Mouse (Mus musculus) neutrophil, adult 5-6 weeks (primary cell): ENCODE results near the gene Cracr2b. TPM values are rescaled to one million over a fixed set of nuclear protein-coding genes. Genes with fewer than 3 reads are reported as not detected.

Experiments used
- ATAC-seq: fragments of 151-379, 151-347 bp; 2 replicates; pipeline ENCODE4 v1.8.0; 2017; ENCODE audit warnings: mild to moderate bottlenecking, moderate TSS enrichment; ENCODE audit not compliant: insufficient number of reproducible peaks, poor library complexity, low FRiP score, severe bottlenecking; ENCODE audit errors: extremely low read depth
- total RNA-seq: library from RNA; stranded (forward); fragments of 200-1000 nt; gene quantifications from 2 replicates; pipeline ENCODE4 v1.2.3, GENCODE M21; 2017

Gene Cracr2b
- total RNA-seq, 1 experiment from 2014 or later, result 2.8 TPM

DNA sequence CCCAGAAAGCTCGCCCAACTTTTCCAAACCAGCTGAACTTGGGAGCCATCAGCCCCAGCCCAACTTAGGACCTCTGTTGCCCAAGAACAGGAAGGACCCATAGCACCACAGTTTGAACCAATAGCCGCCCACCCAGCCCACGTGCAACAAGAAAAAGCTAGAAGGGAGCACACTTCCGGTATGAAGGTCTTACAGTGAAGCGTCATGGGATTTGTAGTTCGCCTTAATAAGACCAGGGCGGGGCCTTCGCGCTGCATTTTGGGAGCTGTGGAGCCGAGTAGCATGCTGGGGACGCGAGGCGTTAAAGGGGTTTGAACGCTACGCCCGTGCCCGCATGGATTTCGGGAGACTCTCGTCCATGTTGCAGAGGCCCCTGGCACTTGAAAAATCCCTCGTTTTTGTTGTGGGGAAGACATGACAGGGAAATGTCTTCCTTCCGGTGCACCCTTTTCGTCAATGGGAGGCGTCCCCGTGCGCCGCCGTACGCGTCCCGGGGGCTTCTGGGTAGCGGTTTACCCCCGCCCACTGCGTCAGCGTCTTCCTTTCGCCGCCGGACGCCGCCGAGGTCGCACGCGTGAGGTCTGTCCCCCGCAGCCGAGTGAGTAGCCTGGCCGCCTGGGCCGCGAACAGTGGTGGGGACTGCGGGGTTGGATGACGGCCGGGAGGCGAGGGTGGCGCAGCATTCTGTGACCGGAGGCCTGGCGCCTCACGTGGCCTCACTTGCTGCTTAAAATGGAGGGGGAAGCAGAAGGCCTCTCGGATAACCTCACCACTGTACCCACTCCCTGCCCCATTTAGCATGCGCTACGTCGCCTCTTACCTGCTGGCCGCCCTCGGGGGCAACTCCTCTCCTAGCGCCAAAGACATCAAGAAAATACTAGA, 13.5 kb upstream of the Cracr2b start, which contains the start of gene Rplp2:
Rplp2 (plus strand) TSS at position 261 of the 882 bp plus-strand sequence.
- peak; percentile 89 for ATAC-seq

DNA sequence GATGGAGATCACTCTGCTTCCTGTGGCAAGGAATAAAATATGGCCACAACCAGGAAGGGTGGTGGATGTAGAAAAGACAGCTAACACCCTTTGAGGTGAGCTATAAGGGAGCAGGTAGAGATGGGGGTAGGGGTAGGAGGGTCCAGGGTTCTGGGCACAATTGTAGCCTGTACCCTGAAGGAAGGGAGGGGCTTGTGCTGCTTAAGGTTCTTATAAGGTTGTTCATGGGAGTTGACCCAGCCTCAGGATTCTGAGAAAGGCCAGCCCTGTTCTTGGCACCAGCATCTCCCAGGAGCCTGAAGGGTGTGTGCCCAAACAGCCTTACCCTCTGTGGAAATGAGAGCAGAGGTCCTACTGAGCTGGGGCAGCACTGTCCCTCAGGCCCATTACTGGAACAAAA, 9.0 kb upstream of the Cracr2b start:
- ATAC-seq, result no peak

DNA sequence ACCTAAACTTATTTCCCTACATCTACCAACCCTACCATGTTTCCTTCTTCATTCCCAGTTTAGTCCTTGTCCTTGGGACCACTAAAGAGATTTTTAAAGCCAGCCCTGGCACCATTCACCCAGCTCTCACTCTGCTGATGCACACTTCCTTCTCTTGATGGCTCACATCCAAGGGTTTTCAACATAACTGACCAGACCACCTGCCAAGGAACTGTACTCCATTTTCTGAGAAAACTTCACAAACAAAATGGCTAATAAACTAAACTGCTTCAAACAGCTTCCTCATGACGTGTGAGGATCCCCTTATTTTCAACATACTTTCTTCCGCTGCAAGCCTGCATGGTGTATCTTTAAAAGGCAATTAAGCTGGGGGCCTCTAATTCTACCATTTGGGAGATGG, 7.3 kb upstream of the Cracr2b start:
- no peak for ATAC-seq

DNA sequence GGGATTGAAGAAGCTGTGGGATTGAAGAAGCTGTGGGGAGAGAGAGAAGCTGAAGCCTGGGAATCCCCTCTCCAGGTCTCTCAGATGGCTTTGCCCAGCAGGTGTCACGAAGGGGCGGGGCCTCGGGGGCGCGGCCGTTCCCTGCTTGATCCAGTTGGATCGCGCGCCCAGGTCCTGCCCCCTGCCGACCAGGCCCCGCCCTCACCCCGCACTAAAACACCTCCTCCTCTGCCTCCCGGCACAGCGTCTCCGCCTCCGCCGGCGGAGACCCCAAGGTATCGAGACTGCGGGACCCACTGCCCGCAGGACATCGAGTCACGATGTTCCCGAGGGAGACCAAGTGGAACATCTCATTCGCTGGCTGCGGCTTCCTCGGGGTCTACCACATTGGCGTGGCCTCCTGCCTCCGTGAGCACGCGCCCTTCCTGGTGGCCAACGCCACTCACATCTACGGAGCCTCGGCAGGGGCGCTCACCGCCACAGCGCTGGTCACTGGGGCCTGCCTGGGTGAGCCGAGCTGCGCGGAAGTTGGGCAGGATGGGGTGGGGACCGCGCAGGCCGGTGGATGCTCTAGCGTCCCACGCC, 5.8 kb upstream of the Cracr2b start, which contains the start of gene Pnpla2:
Pnpla2 (plus strand) TSS at position 232 of the 585 bp plus-strand sequence.
- peak; percentile 77 for ATAC-seq

DNA sequence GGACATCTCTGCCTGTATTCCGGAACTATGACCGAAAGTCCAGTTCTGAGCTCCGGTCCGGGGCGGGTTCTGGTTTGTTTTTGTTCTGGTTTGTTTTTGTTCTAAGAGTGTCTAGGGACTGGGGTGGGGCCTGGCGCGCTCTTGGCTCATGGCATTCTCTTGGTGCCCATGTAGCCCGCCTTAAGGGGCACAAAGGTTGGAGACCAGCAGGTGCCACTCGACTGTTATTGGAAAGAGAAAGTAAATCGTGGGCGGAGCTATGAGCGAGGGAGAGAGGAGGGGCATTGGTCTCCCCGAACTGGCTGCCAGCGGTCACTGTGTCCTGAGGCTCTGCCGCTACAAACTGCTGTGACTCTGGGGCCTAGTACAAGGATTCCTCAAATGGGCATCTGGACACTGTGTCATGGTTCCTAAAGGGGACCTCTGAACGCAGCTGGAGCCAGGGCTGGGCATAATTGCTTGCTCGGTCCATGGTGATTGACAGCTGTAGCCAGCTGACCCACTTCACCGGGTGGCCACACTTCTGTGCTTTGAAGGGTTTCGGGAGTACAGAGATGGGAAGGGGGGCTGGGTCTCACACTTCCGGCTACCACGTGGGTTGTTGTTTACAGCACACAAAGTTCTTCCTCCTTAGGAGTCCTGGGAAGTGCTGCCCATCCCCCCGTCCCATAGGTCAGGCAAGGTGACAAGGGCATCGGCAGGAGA, 5.1 kb upstream of the Cracr2b start:
- ATAC-seq, result peak; percentile 47

DNA sequence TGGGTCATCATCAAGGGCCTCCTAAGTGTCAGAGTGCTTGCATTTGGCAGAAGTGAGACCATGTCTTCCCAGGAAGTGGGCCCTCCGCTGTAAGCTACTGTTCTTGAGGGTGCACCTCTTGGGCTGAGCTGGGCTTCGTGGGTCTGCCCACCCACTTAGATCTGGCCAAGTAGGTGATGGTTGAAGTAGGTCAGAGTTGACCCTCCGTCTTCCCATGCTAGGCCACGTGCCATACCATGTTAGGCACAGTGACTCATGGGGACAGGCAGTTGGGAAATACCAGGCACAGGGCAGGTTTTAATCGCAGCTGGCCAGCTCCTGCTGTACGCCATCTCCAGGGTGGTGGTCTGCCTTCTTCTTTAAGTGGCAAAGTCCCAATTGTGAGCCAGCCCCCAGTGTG, 4.2 kb upstream of the Cracr2b start:
- ATAC-seq, result no peak

DNA sequence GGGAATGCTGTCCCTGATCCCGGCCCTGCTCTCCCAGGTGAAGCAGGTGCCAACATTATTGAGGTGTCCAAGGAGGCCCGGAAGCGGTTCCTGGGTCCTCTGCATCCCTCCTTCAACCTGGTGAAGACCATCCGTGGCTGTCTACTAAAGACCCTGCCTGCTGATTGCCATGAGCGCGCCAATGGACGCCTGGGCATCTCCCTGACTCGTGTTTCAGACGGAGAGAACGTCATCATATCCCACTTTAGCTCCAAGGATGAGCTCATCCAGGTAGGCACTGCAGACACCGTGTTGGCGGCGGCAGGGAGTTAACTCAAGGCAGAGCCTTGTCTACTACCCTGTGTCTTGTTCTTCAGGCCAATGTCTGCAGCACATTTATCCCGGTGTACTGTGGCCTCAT, 3.7 kb upstream of the Cracr2b start:
- ATAC-seq, result no peak

DNA sequence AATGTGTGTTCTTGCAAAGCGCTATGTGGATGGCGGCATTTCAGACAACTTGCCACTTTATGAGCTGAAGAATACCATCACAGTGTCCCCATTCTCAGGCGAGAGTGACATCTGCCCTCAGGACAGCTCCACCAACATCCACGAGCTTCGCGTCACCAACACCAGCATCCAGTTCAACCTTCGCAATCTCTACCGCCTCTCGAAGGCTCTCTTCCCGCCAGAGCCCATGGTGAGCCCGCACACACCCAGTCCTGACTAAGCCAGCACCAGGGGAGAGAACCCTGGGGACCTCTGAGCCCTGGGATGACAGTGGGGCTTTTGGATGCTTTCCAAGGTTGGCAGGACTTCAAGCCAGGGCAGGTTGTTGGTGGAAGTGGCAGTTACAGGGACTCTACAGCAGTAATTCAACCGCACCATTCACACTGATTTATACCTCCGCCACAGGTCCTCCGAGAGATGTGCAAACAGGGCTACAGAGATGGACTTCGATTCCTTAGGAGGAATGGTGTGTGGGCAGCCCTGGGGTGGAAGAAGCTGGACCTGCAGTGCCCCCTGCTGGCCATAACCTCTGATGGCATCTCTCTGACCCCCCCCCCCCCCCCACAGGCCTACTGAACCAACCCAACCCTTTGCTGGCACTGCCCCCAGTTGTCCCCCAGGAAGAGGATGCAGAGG, 2.8 kb upstream of the Cracr2b start:
- ATAC-seq, result peak; percentile 30; the same call in 1 of the 2 replicates

DNA sequence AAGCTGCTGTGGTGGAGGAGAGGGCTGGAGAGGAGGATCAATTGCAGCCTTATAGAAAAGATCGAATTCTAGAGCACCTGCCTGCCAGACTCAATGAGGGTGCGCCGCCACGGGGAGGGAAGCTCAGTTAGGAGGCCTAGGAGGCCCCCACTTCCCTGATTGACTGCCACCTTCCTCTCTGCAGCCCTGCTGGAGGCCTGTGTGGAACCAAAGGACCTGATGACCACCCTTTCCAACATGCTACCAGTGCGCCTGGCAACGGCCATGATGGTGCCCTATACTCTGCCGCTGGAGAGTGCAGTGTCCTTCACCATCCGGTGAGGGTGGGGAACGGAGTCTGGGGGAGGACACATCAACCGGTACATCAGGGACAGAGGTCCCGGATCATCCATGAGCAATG, 2.2 kb upstream of the Cracr2b start:
- no peak for ATAC-seq

DNA sequence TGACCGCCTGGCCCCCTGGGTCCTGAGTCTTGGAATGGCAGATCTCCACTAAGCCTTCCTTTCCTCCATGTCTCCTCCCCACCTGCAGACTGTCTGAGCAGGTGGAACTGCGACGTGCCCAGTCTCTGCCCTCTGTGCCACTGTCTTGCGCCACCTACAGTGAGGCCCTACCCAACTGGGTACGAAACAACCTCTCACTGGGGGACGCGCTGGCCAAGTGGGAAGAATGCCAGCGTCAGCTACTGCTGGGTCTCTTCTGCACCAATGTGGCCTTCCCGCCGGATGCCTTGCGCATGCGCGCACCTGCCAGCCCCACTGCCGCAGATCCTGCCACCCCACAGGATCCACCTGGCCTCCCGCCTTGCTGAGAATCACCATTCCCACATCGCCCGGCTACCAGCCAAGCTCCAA, 1.6 kb upstream of the Cracr2b start:
- ATAC-seq, result no peak

DNA sequence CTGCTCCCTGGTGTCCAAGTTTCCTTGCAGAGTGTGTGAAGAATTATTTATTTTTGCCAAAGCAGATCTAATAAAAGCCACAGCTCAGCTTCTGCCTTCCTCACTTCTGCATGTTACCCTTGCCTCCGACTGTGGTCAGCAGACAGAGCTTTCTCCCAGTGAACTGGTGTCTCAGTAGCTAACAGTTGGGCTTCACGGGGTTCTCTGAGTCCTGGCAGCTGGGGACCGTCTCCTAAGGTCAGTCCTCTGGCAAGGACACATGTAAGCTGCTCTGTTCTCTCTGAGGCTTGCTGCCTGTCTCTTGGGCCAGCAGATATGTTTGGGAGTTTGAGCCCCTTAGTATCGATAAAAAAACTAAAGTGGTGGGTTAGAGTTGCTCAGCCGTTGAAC, 898 bp upstream of the Cracr2b start:
- ATAC-seq, result no peak

DNA sequence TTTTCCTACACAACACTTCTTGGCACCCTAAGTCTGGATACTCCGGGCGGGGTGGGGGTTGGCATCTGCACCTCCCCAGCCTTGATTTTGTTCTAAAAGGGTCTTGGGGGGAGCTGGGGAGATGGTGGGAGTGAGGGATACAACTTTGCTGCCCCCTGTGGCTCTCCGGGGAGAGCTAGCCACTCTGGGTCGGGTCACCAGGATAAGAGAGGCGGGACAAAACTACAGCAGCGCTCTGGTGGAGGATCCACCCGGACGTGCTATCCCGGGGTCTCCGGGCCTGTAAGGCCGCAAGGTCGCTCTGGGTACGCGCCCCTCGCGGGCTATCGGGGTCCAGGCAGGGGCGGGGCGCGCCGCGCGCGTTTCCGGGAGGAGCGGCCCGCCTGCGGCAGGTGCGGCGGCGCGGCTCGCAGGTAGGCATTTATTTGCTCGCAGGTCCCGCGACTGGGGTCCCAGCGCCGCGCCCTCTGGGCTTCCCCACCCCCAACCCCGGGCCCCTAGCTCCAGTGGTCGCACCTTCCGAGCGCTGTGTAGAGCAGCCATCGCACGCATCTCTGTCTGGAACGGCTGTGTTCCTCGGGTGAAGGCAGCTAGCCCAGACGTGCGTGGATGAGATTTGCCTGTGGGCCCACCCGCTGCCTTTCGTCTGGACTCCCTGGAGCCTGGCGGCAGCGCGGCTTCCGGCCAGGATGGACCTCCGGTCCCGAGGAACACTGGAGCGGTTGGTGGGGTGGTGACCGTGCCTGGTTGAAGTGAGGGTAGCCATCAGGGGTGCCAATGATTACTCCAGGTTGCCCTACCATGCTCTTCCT, 833 bp downstream of the Cracr2b start:
- ATAC-seq, result no peak

DNA sequence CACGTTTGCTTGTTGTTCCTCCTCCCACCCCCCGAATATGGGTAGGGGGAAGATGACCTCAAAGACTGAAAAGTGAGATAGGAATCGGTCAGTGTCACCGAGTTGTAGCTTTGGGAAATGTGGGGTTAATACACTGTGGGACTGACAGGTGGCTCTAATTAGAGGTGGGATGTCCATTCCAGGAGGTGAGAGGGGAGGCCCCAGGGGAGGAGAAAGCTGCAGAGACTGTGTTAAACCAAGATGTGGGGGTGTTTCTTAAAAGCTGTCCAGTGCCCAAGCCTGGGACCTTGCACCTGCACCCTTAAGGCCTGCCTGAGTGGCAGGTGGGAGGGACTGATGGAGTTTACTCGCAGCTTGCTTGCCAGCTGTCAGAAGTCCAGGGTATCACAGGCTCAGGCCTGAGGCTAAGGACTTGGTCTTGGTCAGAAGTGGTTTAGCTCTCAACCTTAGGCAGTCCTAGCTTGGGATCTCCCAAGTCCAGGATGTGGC, 1.5 kb downstream of the Cracr2b start:
- ATAC-seq, result no peak

DNA sequence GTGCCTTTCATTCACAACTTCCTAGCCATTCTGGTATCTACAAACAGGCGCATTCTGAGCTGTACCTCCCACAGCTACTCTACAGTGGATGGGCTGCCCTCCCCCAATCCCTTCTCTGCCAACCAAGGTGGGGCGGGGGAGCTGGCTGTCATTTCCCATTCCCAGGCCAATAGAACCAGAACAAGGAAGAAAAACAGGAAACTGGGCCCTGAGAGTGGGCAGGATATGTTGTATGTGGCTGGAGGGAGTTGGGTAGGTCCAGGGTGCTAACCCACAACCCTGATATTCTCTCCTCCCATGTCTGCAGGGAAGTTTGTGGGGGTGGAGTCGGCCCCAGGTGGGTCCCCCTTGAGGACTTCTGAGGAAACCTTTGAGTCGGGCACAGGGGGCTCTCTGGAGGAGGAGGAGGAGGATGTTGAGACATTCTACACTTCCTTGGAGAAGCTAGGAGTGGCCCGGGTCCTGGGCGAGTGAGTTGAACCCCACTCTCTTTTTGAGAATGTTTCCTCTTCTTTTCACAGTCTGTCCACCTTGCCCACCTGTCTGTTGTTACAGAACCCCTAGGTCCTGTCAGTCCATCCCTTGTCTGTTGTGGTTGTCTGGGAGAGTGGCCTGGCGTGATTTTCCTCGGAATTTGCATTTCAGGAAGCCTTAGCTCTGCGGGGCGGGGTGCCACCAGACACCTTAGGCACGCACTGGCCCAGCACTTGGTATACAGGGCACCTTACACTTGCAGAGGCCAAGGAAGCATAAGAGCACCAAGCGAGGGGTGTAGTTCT, 3.1 kb downstream of the Cracr2b start:
- no peak for ATAC-seq

DNA sequence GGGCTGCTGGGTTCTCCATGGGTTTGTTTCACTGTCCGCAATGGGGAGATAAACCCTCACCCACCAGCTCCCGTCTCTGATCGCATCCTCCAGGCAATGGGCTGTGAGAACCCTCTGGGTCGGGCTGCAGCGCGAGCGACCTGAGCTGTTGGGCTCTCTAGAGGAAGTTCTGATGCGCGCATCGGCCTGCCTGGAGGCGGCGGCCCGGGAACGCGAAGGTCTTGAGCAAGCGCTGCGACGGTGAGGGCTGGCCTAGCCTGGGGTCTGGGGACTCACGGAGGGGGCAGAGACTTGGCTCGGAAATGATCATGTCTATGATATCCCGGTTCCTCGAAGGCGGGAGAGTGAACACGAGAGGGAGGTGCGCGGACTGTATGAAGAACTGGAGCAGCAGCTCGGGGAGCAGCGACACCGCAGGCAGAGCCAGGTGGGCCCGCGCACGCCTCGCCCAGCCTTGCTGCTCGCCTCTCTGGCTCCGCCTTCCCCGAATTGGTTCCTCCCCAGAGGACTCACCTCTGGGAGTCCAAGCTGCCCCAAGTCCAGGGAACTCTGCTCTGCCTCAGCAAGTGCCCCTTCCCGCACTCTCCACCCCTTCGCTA, 3.8 kb downstream of the Cracr2b start:
- ATAC-seq, result no peak

DNA sequence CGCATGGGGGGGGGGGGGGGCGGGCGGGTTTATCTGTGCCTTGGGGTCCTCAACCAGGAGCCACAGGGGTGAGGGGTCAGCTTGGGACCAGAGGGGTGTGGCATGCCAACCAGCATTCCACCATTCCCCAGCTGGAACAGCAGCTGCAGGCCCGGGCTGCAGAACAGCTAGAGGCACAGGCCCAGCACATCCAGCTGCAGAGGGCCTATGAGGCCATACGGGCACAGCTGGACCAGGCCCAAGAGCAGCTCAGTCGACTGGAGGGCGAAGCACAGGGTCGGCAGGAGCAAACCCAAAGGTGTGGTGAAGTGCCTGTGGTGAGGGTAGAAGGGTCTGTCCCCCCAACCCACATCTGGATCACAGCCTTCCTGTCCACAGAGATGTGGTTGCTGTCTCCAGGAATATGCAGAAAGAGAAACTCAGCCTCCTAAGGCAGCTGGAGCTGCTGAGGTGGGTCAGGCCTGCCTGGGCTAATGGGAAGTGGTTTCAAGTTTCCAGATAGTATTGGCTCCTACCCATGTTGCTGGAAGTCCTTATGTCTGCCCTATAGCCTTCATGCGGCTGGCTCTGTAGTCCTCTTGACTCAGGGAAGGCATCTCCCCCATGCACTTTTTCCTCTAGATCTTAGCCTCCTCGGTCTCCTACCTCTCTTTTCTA, 4.6 kb downstream of the Cracr2b start:
- ATAC-seq, result no peak

DNA sequence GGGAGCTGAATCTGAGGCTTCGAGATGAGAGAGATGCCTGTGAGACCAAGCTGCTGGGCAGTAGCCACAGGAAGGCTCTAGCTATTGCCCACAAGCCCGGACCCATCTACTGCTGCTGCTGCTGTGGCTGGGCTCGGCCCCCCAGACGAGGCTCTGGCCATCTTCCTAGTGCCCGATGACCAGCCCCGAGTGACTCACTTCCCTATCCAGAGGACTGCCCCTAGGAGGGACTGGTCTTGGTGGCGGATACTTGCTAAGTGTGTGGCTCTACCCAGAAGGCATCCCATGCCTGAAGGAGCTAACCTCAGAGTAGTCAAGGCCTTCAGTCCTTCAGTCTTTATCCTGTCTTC, 5.1 kb downstream of the Cracr2b start:
- no peak for ATAC-seq
